Mouse (Mus musculus) heart, embryonic 12.5 days (tissue): ENCODE measurements around the gene Gins2. TPM values are rescaled to one million over a fixed set of nuclear protein-coding genes. Genes with fewer than 3 reads are reported as not detected.
A peak's percentile ranks its signal among the peaks of the same experiment; 100 is the strongest.

ENCODE experiments used
- ATAC-seq: fragments of 200-750 bp; cut with Nextera tagmentation; 2 replicates; pipeline ENCODE4 v1.8.0; 2017; ENCODE audit warnings: moderate TSS enrichment, moderate library complexity; ENCODE audit not compliant: insufficient number of reproducible peaks, low FRiP score
- H3K27ac ChIP-seq: fragments of 300-500 bp; sonication (generic); 2 replicates; pipeline ENCODE4 v1.5.1; 2016; ENCODE audit warnings: mild to moderate bottlenecking, moderate library complexity; ENCODE audit not compliant: poor library complexity, severe bottlenecking
- H3K27me3 ChIP-seq: fragments of 300-500 bp; sonication (generic); replicated peaks from 2 replicates; pipeline ENCODE4 v1.6.1; 2016; ENCODE audit warnings: mild to moderate bottlenecking, moderate library complexity
- H3K36me3 ChIP-seq: fragments of 300-500 bp; sonication (generic); 2 replicates; pipeline ENCODE4 v1.6.1; 2016; ENCODE audit warnings: mild to moderate bottlenecking, moderate library complexity
- H3K4me1 ChIP-seq: fragments of 300-500 bp; sonication (generic); replicated peaks from 2 replicates; pipeline ENCODE4 v1.6.1; 2016; ENCODE audit warnings: mild to moderate bottlenecking
- H3K4me2 ChIP-seq: fragments of 300-500 bp; sonication (generic); 2 replicates; pipeline ENCODE4 v1.6.1; 2016; ENCODE audit warnings: mild to moderate bottlenecking, moderate library complexity
- H3K4me3 ChIP-seq: fragments of 300-500 bp; sonication (generic); 2 replicates; pipeline ENCODE4 v1.5.1; 2016; ENCODE audit warnings: mild to moderate bottlenecking
- H3K9ac ChIP-seq: fragments of 300-500 bp; sonication (generic); 2 replicates; pipeline ENCODE4 v1.6.1; 2016; ENCODE audit warnings: mild to moderate bottlenecking, moderate library complexity
- H3K9me3 ChIP-seq: fragments of 300-500 bp; sonication (generic); replicated peaks from 2 replicates; pipeline ENCODE4 v1.6.1; 2016; ENCODE audit warnings: mild to moderate bottlenecking, moderate library complexity
- WGBS: fragments of 180-500 bp; shearing (Covaris S2); methylation state at CpG from one replicate; pipeline ENCODE4 v1.1.7; 2016; 5-methylcytosine and 5-hydroxymethylcytosine counted together
- polyA plus RNA-seq: library from polyadenylated mRNA; unstranded; fragments of >200 nt; fragmentation: Nextera tagmentation; extraction: Ambion mirVana; gene quantifications from 2 replicates; pipeline ENCODE4 v1.2.1, GENCODE M21; 2016

The Gins2 gene
- polyA plus RNA-seq, 1 experiment from 2014 or later, result 63.4 TPM

- no peaks in the 10 kb centered on the region; the same call in 1 of the 2 replicates for H3K9me3 ChIP-seq
- no peak overlapping the region for H3K9ac ChIP-seq
- WGBS, result 49% methylated on average over 7 of the region's 7 CpGs
- no peak overlapping the region for H3K27ac ChIP-seq
- H3K36me3 ChIP-seq, result no peaks in the 10 kb centered on the region
- no peak overlapping the region for H3K4me3 ChIP-seq
- no peak for ATAC-seq
- peaks cover 6% of the 10 kb centered on the region; the same call in 1 of the 2 replicates for H3K27me3 ChIP-seq
- H3K4me2 ChIP-seq, result no peak overlapping the region
- H3K4me1 ChIP-seq, result peaks cover 12% of the 10 kb centered on the region; the same call in 1 of the 2 replicates
Measured at GRCm38 (mm10) chr8:120599504-120599903, 10.4 kb upstream of the Gins2 start.

DNA sequence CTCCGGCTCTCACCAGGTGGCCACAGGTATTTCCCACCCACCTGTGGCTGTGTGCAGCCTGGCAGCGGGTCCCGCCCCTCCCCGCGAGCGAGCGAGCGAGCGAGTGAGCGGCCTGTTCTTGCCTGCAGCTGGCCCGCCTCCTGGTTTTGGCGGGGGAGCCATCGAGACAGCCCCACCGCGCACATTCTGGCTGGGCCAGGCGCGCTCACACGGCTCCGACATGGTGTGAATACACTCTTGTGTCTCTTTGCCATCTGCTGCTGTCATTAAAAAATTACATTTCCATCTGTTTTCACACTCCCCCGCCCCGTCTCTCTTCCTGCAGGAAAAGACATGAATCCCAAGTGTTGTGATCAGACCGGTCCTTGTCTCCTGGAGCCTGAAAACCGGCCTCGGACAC is 9.5 kb upstream of the Gins2 start:
- ATAC-seq, result no peak
- no peaks in the 10 kb centered on the region; the same call in 1 of the 2 replicates for H3K9me3 ChIP-seq
- H3K9ac ChIP-seq, result peak overlapping the region; percentile 10; the same call in 1 of the 2 replicates
- H3K4me1 ChIP-seq, result peaks cover 12% of the 10 kb centered on the region
- H3K27ac ChIP-seq, result no peak overlapping the region
- H3K4me3 ChIP-seq, result no peak overlapping the region
- 32% methylated on average over 24 of the region's 24 CpGs for WGBS
- peak overlapping the region; percentile 51 for H3K4me2 ChIP-seq
- H3K27me3 ChIP-seq, result peaks cover 6% of the 10 kb centered on the region; the same call in 1 of the 2 replicates
- no peaks in the 10 kb centered on the region for H3K36me3 ChIP-seq

DNA sequence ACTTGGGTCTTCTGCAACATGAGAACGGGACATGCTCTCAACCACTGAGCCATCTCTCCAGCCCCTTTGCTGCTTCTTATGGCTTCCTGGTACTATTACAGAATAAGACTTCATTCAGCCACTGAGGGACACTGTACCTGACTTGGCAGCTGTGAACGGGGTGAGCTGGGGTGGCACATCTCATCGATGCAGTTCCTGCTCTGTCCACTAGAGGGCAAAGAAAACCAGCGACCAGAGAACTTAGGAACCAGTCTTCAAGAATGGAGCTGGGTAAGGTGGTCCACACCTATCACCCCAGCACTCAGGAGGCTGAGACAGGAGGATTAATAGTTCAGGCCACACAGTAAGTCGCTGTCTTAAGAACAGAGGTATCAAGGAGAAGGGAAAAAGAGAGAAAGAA is 6.9 kb upstream of the Gins2 start:
- no peaks in the 10 kb centered on the region; the same call in 1 of the 2 replicates for H3K9me3 ChIP-seq
- ATAC-seq, result no peak
- WGBS, result 12% methylated on average over 5 of the region's 5 CpGs

DNA sequence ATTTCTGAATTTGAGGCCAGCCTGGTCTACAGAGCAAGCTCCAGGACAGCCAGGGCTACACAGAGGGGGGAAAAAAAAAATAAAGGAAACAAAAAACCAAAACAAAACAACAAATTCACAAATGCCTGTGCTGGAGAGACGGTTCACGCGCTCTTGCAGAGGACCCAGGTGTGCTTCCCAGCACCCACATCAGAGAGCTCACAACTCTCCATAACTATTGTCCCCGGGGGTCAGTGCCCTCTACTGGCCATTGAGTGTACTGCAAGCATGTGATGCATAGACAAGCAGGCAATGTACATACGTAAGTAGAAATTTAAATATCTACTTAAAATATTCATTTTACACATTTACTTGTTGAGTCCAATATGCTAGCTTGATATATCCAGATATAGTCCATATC is 5.5 kb upstream of the Gins2 start:
- Histone ChIP-seq H3K4me2 (no peak overlapping the region), H3K9me3 (no peaks in the 10 kb centered on the region; the same call in 1 of the 2 replicates), H3K9ac (no peak overlapping the region), H3K4me1 (peaks cover 23% of the 10 kb centered on the region), H3K27me3 (peaks cover 6% of the 10 kb centered on the region; the same call in 1 of the 2 replicates), H3K4me3 (no peak overlapping the region), H3K27ac (no peak overlapping the region), H3K36me3 (no peaks in the 10 kb centered on the region)
- ATAC-seq, result no peak
- WGBS, result 90% methylated on average over 5 of the region's 5 CpGs

More for the DNA sequence above, 6.9 kb upstream of the Gins2 start:
- no peak overlapping the region for H3K9ac ChIP-seq
- peaks cover 6% of the 10 kb centered on the region; the same call in 1 of the 2 replicates for H3K27me3 ChIP-seq
- H3K36me3 ChIP-seq, result no peaks in the 10 kb centered on the region
- H3K4me2 ChIP-seq, result no peak overlapping the region
- peaks cover 16% of the 10 kb centered on the region for H3K4me1 ChIP-seq
- no peak overlapping the region for H3K27ac ChIP-seq
- no peak overlapping the region for H3K4me3 ChIP-seq

DNA sequence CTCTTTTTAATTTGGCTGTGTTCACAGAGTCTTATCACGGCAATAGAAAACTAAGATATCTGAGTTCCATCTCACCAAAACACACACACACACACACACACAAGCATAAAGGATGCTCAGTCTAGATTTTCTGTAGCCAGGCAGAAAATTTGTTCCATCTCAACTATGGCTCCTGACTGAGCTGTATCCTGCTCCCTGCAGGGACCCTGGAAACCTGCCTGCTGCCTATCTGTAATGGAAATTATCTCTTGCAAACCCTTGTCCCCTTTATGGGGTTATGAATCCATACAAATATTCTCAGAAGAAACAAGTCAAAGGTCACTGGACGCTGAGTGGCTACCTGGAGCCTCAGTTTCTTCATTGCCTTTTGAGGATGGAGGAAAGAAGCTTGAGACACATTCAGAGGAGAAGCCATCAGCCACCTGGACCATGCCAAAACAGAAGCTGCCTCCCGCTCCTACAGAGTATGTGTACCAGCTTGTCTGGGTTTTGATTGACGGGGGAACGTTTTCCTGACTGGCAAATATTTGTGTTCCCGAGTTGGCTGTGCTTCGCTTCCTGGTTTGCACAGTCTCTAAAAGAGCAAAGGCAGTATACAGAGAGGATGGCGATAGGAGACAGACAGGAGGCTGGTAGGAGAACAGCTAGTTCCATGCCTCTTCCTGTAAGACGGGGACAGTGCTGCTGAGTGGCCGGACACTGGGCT is 2.6 kb upstream of the Gins2 start:
- Histone ChIP-seq H3K4me1 (peaks cover 32% of the 10 kb centered on the region), H3K36me3 (peaks cover 6% of the 10 kb centered on the region), H3K27me3 (no peaks in the 10 kb centered on the region), H3K9ac (0 out of 2 replicates have a peak overlapping the region, but pooled peaks have one; percentile 15), H3K4me2 (no peak overlapping the region), H3K27ac (no peak overlapping the region), H3K4me3 (no peak overlapping the region), H3K9me3 (no peaks in the 10 kb centered on the region; the same call in 1 of the 2 replicates)
- ATAC-seq, result no peak
- WGBS, result 74% methylated on average over 10 of the region's 10 CpGs

- H3K4me3 ChIP-seq, result peak overlapping the region; percentile 46
- H3K27ac ChIP-seq, result peak overlapping the region; percentile 80
- H3K4me2 ChIP-seq, result peak overlapping the region; percentile 72
- peaks cover 32% of the 10 kb centered on the region for H3K4me1 ChIP-seq
- H3K9ac ChIP-seq, result peak overlapping the region; percentile 47; the same call in 1 of the 2 replicates
- no peaks in the 10 kb centered on the region for H3K27me3 ChIP-seq
- no peaks in the 10 kb centered on the region; the same call in 1 of the 2 replicates for H3K9me3 ChIP-seq
- ATAC-seq, result no peak
- 42% methylated on average over 2 of the region's 2 CpGs for WGBS
- peaks cover 22% of the 10 kb centered on the region for H3K36me3 ChIP-seq
Measured at GRCm38 (mm10) chr8:120589921-120590320, 817 bp upstream of the Gins2 start.

DNA sequence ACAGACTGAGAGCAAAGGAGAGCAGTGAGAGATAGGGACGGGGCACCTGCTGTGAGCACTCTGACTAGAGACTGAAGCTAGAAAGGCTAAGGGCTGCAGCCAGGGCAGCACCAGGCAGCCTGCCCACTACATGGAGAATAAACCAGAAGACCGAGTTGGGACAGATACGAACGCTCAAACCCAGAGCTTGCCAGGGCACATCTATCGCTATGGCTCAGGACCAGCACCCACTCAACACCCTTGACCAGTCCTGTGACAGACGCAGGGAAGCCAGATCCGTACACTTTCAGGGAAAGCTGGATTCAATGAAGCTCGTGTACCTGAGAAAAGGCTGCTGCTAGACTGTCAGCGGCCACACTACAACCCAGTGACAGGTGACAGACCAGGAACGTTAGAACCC is 3.6 kb downstream of the Gins2 start:
- peaks cover 54% of the 10 kb centered on the region for H3K36me3 ChIP-seq
- ATAC-seq, result no peak

GRCm38 (mm10) chr8:120581811-120582210 is 7.3 kb downstream of the Gins2 start:
- Histone ChIP-seq H3K4me3 (no peak overlapping the region), H3K27ac (no peak overlapping the region), H3K4me1 (peaks cover 11% of the 10 kb centered on the region; the same call in 1 of the 2 replicates), H3K9me3 (no peaks in the 10 kb centered on the region), H3K9ac (no peak overlapping the region), H3K27me3 (no peaks in the 10 kb centered on the region), H3K4me2 (no peak overlapping the region), H3K36me3 (peaks cover 84% of the 10 kb centered on the region)
- no peak for ATAC-seq
- 81% methylated on average over 8 of the region's 8 CpGs for WGBS

More for the DNA sequence above, 3.6 kb downstream of the Gins2 start:
- Histone ChIP-seq H3K9me3 (no peaks in the 10 kb centered on the region), H3K27me3 (no peaks in the 10 kb centered on the region), H3K4me3 (no peak overlapping the region), H3K4me1 (peaks cover 34% of the 10 kb centered on the region), H3K4me2 (no peak overlapping the region), H3K9ac (no peak overlapping the region), H3K27ac (no peak overlapping the region)
- 85% methylated on average over 10 of the region's 10 CpGs for WGBS

- H3K9ac ChIP-seq, result no peak overlapping the region
- H3K27ac ChIP-seq, result no peak overlapping the region
- H3K4me1 ChIP-seq, result peaks cover 16% of the 10 kb centered on the region; the same call in 1 of the 2 replicates
- no peak overlapping the region for H3K4me3 ChIP-seq
- no peaks in the 10 kb centered on the region for H3K27me3 ChIP-seq
- WGBS, result 90% methylated on average over 12 of the region's 12 CpGs
- no peak for ATAC-seq
- H3K36me3 ChIP-seq, result peaks cover 84% of the 10 kb centered on the region
- H3K9me3 ChIP-seq, result no peaks in the 10 kb centered on the region
- no peak overlapping the region for H3K4me2 ChIP-seq
Measured at GRCm38 (mm10) chr8:120581329-120581728, 7.8 kb downstream of the Gins2 start.

GRCm38 (mm10) chr8:120580336-120581000 is 8.6 kb downstream of the Gins2 start:
- no peak overlapping the region for H3K9ac ChIP-seq
- H3K4me2 ChIP-seq, result no peak overlapping the region
- no peaks in the 10 kb centered on the region for H3K9me3 ChIP-seq
- peaks cover 24% of the 10 kb centered on the region for H3K4me1 ChIP-seq
- peaks cover 87% of the 10 kb centered on the region for H3K36me3 ChIP-seq
- H3K27me3 ChIP-seq, result no peaks in the 10 kb centered on the region
- no peak for ATAC-seq
- H3K27ac ChIP-seq, result no peak overlapping the region
- 82% methylated on average over 8 of the region's 8 CpGs for WGBS
- H3K4me3 ChIP-seq, result no peak overlapping the region

DNA sequence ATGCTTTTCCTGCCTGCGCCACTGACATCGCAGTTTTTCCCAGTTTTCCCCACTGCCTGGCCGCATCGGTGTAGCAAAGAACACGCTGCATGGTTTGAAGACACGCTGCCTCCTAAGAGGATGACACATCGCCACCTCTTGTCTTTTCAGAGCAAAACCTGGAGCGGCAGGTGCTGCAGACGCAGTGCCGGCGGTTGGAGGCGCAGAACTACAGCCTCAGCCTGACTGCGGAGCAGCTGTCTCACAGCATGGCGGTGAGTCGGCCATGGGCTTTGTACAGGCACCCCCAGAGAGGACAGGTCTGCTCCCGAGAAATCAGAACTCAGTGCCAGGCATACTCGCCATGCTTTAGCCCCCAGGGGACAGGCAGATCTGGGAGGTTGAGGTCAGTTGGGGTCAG is 11.3 kb downstream of the Gins2 start:
- Histone ChIP-seq H3K4me1 (peaks cover 35% of the 10 kb centered on the region), H3K36me3 (peaks cover 97% of the 10 kb centered on the region)

More for the DNA sequence above, 11.3 kb downstream of the Gins2 start:
- WGBS, result 91% methylated on average over 17 of the region's 17 CpGs
- ATAC-seq, result no peak
- Histone ChIP-seq H3K27ac (no peak overlapping the region), H3K9ac (no peak overlapping the region), H3K4me2 (no peak overlapping the region), H3K9me3 (no peaks in the 10 kb centered on the region), H3K27me3 (no peaks in the 10 kb centered on the region), H3K4me3 (no peak overlapping the region)
